Mouse (Mus musculus): Measurements from ENCODE around the gene Serac1. TPM values are rescaled to one million over a fixed set of nuclear protein-coding genes. Genes with fewer than 3 reads are reported as not detected.

The Serac1 gene
- 1 to 10 TPM; 4.1 to 5.1 TPM for total RNA-seq (2021)
- long read RNA-seq, experiment 1, full-length matches to known transcripts = 4 of 7 reads
- long read RNA-seq, experiment 1, partial matches to known transcripts = 1 of 7 reads
- long read RNA-seq, experiment 1, other reads (novel, unspliced or antisense) = 2 of 7 reads
- long read RNA-seq, experiment 2, full-length matches to known transcripts = 8 of 15 reads
- long read RNA-seq, experiment 2, partial matches to known transcripts = 0 of 15 reads
- long read RNA-seq, experiment 2, other reads (novel, unspliced or antisense) = 7 of 15 reads

GRCm38 (mm10) chr17:6079287-6080122, at the start of gene Serac1, which contains the start of gene Gtf2h5:
Gene Serac1, minus strand, starts transcription at chr17:6079741.
Gene Gtf2h5, plus strand, starts transcription at chr17:6079786.
- intact Hi-C loops (cut with DNase I; ENCODE audit: low total_unique reads) = no loop called here
- DNase-seq = peak; percentile 97

DNA sequence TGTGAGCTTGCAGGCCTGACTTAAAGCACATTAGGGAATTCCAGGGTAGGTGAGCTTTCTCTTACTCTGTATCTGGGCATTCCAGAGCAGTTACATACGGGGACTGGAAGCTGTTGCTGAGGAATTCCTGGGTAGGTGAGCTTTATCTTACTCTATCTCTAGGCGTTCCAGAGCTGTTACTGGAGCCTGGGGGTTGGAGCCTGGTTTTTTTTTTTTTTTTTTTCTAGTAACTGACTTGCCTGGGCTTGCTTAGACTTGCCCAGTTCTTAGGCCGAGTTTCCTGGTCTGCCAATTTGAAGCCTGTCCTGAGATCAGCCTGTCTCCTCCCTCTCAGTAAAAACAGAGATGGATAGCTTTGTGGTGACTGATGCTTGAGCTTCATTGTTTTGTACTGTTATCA, 48.5 kb upstream of the Serac1 start:
- intact Hi-C loops (cut with DNase I; ENCODE audit: low total_unique reads) = no loop called here
- DNase-seq = no peak

DNA sequence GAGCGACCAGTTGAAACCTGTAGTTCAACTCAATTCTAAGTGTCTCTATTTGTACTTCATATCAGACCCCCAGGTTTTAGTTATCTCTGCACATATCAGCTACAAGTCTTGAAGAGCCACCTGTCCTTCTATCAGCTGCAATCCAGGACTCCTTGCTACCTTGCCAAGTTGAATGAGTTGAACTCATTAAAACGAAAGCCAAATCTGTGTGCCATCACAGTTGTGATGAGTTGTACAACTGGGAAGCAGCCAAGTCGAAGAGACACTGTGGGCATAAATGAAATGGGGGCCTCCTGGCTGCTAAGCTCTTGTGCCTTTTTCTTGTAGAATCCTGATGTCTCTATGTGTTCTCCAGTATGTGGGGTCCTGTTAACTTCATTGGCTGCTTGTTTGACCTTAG, 45.9 kb upstream of the Serac1 start:
- no peak for DNase-seq
- intact Hi-C loops (cut with DNase I; ENCODE audit: low total_unique reads) = no loop called here

DNA sequence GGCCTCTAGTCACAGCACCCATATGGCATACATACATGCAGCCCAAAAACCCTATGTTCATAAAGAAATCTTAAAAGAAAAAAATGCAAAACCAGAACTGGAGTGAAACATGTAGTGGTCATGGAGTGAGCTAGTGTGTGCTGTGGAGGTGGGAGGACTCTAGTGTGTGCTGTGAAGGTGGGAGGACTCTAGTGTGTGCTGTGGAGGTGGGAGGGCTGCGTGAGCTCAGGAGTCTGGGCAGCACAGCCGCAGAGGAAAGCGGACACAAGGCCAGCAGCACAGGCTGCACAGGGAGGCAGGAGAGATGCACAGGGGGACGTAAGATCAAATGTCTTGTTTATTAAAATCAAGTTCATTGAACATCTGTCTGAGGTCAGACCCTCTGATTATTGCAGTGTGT, 44.2 kb upstream of the Serac1 start:
- intact Hi-C loops (cut with DNase I; ENCODE audit: low total_unique reads) = no loop called here
- DNase-seq = no peak

GRCm38 (mm10) chr17:6118861-6119260, 39.3 kb upstream of the Serac1 start:
- intact Hi-C loops (cut with DNase I; ENCODE audit: low total_unique reads) = no loop called here
- DNase-seq = no peak

DNA sequence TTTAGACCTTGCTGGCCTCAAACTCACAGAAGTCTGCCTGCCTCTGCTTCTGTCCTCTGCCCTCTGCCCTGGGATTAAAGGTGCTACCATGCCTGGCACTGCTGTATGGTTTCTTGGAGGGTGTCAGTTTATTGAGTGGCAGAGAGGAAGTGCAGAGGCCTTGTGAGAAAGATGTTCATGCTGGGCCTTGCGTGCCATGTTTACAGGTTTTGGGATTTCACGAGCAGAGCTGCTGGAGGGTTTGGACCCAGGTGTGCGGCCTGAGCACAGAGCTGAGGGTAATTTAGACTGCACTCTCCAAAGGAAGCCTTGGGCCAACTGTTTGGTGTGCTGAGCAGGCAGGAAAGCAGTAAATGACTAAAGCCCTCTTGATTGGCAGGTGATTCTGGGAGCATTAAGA, 38.4 kb upstream of the Serac1 start:
- DNase-seq = no peak
- intact Hi-C loops (cut with DNase I; ENCODE audit: low total_unique reads) = no loop called here

DNA sequence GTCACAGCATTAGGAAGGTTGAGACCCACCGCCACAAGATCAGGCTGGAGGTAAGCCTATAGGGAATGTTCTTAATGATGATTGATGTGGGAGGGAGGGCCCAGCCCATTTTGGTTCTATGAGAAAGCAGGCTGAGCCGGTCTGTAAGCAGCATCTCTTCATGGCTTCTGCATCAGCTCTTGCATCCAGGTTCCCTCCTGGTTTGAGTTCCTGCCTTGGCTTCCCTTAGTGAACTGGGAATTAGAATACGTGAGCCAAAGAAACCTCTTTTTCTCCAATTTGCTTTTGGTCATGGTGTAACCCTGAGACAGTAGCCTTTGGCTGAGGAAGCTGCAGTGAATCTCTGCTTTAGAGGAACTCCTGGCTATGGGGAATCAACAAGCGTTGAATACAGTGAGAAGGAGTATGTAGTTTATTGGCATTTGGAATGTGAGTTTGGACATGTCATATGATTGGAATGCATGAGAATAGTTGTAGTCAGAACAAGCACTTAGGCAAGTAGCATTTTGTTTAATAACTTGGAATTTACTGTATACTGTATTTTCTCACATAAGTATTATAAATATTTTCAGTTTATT, 37.7 kb upstream of the Serac1 start:
- intact Hi-C loops (cut with DNase I; ENCODE audit: low total_unique reads) = no loop called here
- DNase-seq = no peak

- intact Hi-C loops (cut with DNase I; ENCODE audit: low total_unique reads) = no loop called here
Measured at GRCm38 (mm10) chr17:6115085-6115484, 35.5 kb upstream of the Serac1 start.

DNA sequence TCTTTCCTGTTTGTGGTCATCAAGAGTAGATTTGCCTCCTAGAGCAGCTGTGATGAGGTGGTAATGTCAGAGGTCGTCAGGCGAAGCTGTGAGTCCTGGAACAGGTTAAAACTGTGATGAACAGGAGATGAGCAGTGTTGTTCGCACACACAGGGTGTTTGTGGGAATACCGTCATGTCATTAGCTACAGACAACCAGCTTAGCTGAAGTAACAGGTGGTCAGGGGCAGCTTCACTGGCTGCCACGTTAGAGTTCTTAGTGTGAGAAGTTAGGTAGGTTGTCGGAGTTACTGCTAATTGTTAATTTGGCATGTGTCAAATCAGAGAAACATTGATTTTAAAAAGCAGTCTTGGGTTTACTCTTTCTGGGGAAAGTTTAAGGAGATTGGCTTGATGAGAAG, 34.1 kb upstream of the Serac1 start:
- intact Hi-C loops (cut with DNase I; ENCODE audit: low total_unique reads) = no loop called here
- DNase-seq = no peak

More at GRCm38 (mm10) chr17:6115085-6115484, 35.5 kb upstream of the Serac1 start:
- no peak for DNase-seq

GRCm38 (mm10) chr17:6110956-6111355, 31.4 kb upstream of the Serac1 start:
- intact Hi-C loops (cut with DNase I; ENCODE audit: low total_unique reads) = no loop called here
- DNase-seq = no peak

DNA sequence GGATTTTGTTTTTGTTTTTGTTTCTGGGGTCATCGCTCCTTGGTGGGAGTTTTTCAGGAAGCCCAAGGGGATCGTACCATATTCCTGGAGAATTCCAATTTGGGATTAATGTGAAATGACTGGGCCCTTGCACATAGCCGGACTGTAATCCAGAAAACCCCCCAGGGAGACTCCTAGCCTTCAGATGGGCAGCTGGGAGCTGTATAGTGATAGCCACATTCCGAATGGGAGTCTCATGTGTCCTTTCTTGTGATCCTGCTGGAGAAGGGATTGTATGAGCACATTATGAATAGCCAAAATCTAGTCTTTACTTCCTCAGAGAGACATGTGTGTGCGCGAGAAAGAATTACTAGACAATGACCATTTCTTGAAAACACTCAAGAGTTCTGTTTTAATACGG, 28.6 kb upstream of the Serac1 start:
- intact Hi-C loops (cut with DNase I; ENCODE audit: low total_unique reads) = no loop called here
- DNase-seq = no peak

GRCm38 (mm10) chr17:6107015-6107601, 27.6 kb upstream of the Serac1 start:
- intact Hi-C loops (cut with DNase I; ENCODE audit: low total_unique reads) = no loop called here
- DNase-seq = peak; percentile 56

DNA sequence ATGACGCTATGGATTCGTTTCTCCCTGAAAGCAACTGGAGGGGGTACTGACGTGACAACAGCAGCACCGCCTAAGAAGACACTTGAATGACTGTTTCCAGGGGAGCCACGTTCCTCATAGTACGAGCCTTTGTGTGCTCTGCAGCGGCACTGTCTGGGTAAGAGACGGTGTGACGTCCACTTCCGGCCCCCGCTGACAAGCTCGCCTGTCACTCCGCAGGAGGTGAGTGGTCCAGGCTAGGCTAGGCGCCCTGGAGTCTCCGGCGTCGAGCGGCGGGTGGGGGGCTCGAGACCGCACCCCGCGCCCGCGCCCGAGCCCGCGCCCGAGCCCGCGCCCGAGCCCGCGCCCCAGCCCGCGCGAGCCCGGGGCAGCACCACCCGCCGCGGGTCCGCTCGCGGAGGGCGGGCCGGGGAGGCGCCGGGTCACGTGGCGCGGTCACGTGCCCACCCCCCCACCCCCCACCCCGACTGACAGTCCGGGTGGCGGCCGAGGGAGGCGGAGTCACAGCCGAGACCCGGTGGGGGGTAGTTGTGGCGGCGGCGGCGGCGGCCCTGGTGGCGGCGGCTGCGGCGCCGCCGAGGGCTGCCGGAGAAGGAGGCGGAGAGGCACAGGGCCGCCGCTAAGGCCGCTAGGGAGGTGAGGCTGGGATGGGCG, 26.9 kb upstream of the Serac1 start, which contains the start of gene Tulp4:
Tulp4 (plus strand) TSS at position 77 of the 654 bp plus-strand sequence.
- intact Hi-C loops (cut with DNase I; ENCODE audit: low total_unique reads) = no loop called here
- DNase-seq = peak; percentile 87

GRCm38 (mm10) chr17:6103566-6103965, 24.0 kb upstream of the Serac1 start:
- DNase-seq = no peak
- intact Hi-C loops (cut with DNase I; ENCODE audit: low total_unique reads) = no loop called here

DNA sequence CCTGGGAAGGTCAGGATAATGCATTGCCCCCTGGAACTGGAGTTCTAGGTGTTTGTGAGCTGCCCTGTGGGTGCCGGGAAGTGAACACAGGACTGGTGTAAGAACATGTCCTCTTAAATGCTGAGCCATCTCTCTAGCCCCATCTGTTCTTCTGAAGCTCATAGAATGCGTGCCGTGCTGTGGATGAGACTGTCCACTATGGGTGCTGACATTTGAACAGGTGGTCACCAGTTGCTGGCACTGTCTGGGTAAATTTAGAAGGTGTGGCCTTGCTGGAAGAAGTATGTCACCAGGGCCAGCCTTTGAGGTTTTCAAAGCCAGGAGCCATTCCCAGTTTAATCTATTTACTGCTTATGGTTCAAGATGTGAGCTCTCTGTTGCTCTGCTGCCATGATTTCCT, 22.7 kb upstream of the Serac1 start:
- intact Hi-C loops (cut with DNase I; ENCODE audit: low total_unique reads) = no loop called here
- DNase-seq = no peak

DNA sequence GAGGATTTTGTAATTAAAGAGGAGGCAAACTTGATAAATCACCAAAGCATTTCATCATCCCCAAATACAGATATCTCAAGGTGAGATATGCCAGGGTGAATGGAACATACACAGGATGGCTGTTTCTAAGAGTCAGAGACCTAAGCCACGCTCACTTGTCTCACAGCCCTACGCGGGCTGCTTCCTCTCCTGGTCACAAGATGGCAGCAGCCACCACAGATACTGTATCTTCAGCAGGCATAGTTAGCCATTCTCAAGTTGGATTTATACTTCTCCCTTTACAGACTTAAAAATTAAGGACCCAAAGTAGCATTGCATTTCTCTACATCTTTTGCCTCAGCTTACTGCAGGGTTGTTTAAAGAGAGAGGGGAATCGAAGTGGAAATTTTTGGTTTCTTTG, 18.3 kb upstream of the Serac1 start:
- intact Hi-C loops (cut with DNase I; ENCODE audit: low total_unique reads) = no loop called here
- peak; percentile 39 for DNase-seq

DNA sequence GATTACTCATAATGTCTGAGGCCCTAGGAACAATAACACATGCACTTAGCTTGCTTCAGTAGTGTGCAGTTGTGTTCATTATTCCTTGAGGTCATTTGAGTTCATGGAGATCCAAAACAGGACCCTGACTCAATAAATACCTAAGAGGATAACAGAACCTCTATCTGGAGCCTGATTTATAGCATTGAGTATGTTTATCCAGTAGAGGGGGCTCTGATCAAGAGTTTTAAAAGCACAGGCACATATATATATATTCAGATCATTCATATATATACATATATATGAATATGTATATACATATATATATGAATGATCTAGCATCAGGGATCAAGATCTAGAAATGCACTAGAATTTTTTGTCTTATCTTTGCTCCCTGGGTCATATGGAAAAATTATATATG, 16.0 kb upstream of the Serac1 start:
- DNase-seq = no peak
- intact Hi-C loops (cut with DNase I; ENCODE audit: low total_unique reads) = no loop called here

GRCm38 (mm10) chr17:6091604-6092003, 12.1 kb upstream of the Serac1 start:
- DNase-seq = no peak
- intact Hi-C loops (cut with DNase I; ENCODE audit: low total_unique reads) = no loop called here

DNA sequence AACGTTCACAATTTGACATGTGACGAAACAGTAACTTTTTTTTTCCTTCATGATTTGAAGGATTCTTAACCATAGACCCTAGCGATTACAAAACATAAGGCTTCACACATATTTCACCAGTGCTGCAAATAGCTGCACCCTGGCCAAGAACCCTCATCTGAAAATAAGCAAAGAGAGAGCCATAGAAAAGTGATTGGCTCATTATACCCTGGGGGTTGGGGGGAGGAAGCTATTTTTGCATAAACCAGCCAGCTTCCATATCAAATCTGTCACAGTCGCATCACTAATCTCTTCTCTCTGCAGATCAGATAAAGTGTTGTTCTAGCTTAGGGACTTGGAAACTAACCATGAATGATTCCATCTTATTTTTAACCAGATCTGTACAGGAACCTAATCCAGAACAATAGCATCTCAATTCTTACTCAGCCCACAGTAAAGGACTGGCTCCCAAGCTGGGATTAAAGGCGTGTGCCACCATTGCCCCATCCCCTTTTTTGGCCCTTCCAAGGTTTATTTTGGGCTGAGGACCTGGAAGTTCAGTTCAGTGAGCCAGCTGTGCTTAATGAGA, 3.9 kb upstream of the Serac1 start:
- DNase-seq = no peak
- intact Hi-C loops (cut with DNase I; ENCODE audit: low total_unique reads) = no loop called here

Data from gastrocnemius, postnatal 14 days (tissue).